Comparison of ENCODE assay signal across 7 mouse cellular contexts in the genomic region with DNA sequence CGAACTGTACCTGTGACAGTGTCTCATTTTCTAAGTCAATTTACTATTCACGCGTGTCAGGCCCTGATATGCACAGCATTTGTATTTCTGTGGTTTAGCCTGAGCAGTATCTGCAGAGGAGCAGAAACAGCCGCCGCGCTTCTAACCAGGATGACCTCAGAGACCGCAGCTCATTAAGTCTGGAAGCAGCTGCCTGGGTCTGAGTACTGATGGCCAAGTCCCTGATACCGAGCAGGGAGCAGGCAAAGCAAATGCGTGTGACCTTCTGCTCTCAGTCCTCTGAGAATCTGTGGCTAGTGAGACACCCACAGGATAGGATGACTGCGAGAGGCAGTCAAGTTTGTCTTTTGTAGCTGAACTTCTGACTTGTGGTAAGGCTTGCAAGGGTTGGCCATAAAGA.
DNase-seq lines count a peak whose midpoint lies in the region; ATAC-seq and TF ChIP-seq lines count a peak whose summit lies in the region.

No protein-coding gene starts in this region.

- no peaks in the 10 kb centered on the region for H3K36me3 ChIP-seq in MEL (ENCODE audit: control insufficient read depth in 1 of 2, insufficient read depth in 2 of 2, low read length in 2 of 2)
- no peaks in the 10 kb centered on the region for H3K36me3 ChIP-seq in liver, embryonic 12.5 days
- no peaks in the 10 kb centered on the region for H3K36me3 ChIP-seq in stomach, embryonic 15.5 days

- peaks cover 6 to 9% of the 10 kb centered on the region in 2 experiments for H3K27me3 ChIP-seq in MEL (ENCODE audit: control insufficient read depth in 1 of 2, insufficient read depth in 2 of 2, low read length in 2 of 2)
- H3K27me3 ChIP-seq in liver, embryonic 12.5 days (replicated peaks): no peaks in the 10 kb centered on the region
- H3K27me3 ChIP-seq in stomach, embryonic 15.5 days (replicated peaks): no peaks in the 10 kb centered on the region

- DNase-seq in B cell, adult 2 months: peak; percentile 19 to 23
- peak; percentile 32 for DNase-seq in MEL (ENCODE audit: low read depth, low spot score)
- DNase-seq in heart, postnatal 14 days: peak; percentile 35 to 54
- no peak for DNase-seq in ovary, adult 18-20 months (ENCODE audit: low spot score)
- no peak for DNase-seq in cerebellum, adult 9-11 months

- ATAC-seq in liver, embryonic 12.5 days: peak; percentile 52
- ATAC-seq in stomach, embryonic 15.5 days (ENCODE audit: insufficient read depth, low FRiP score, low read depth): peak; percentile 40; the same call in 1 of the 2 replicates

- no peak overlapping the region for H3K9ac ChIP-seq in MEL (ENCODE audit: control insufficient read depth, low read depth, low read length, poor library complexity, severe bottlenecking)
- no peak overlapping the region for H3K9ac ChIP-seq in liver, embryonic 12.5 days
- H3K9ac ChIP-seq in stomach, embryonic 15.5 days: no peak overlapping the region

- no peak overlapping the region for H3K4me3 ChIP-seq in MEL (ENCODE audit: control insufficient read depth in 1 of 2, insufficient read depth in 1 of 2, low read depth in 2 of 2, low read length in 2 of 2)
- H3K4me3 ChIP-seq in liver, embryonic 12.5 days: no peak overlapping the region
- H3K4me3 ChIP-seq in stomach, embryonic 15.5 days (replicated peaks): no peak overlapping the region

- no peaks in the 10 kb centered on the region for H3K9me3 ChIP-seq in MEL (replicated peaks; ENCODE audit: insufficient read depth, low read length)
- no peaks in the 10 kb centered on the region for H3K9me3 ChIP-seq in liver, embryonic 12.5 days (replicated peaks)
- no peaks in the 10 kb centered on the region for H3K9me3 ChIP-seq in stomach, embryonic 15.5 days

- TF ChIP-seq POLR2A in MEL (IDR thresholded peaks at IDR 0.05; ENCODE audit: control insufficient read depth in 1 of 2, insufficient read depth in 1 of 2, low read depth in 1 of 2, low read length in 2 of 2, poor library complexity in 1 of 2): no peak

- TF ChIP-seq CTCF in MEL (IDR thresholded peaks at IDR 0.05 in 2 of 3, conservative IDR thresholded peaks at IDR 0.05 in 1 of 3; ENCODE audit: control insufficient read depth in 1 of 3, insufficient read depth in 1 of 3, low read depth in 2 of 3, low read length in 3 of 3, poor library complexity in 1 of 3, severe bottlenecking in 1 of 3): no peak

- no peaks in the 10 kb centered on the region for H3K4me1 ChIP-seq in MEL (ENCODE audit: control insufficient read depth in 1 of 2, insufficient read depth in 2 of 2, low read length in 2 of 2)
- peaks cover 20% of the 10 kb centered on the region for H3K4me1 ChIP-seq in liver, embryonic 12.5 days
- 0 out of 2 replicates have a peak, but pooled peaks cover 4% of the 10 kb centered on the region for H3K4me1 ChIP-seq in stomach, embryonic 15.5 days

- 15% methylated on average over 10 of the region's 10 CpGs for WGBS in liver, embryonic 12.5 days (ENCODE audit: insufficient replicate concordance)
- 50% methylated on average over 10 of the region's 10 CpGs for WGBS in stomach, embryonic 15.5 days

- H3K79me2 ChIP-seq in MEL (ENCODE audit: control insufficient read depth, insufficient read depth, low read length, poor library complexity): no peaks in the 10 kb centered on the region

- intact Hi-C loops in heart, postnatal 14 days (cut with DNase I): no loop called here

- TF ChIP-seq RAD21 in MEL (IDR thresholded peaks at IDR 0.05; ENCODE audit: low read depth, low read length): no peak

- no peak overlapping the region for H3K4me2 ChIP-seq in liver, embryonic 12.5 days
- H3K4me2 ChIP-seq in stomach, embryonic 15.5 days: no peak overlapping the region

- no peak overlapping the region for H3K27ac ChIP-seq in MEL (ENCODE audit: control insufficient read depth, low read depth, low read length)
- peak overlapping the region; percentile 48; the same call in 1 of the 2 replicates for H3K27ac ChIP-seq in liver, embryonic 12.5 days
- H3K27ac ChIP-seq in stomach, embryonic 15.5 days: no peak overlapping the region

- no peak for TF ChIP-seq EP300 in MEL (IDR thresholded peaks at IDR 0.05; ENCODE audit: low read depth in 1 of 2, low read length in 2 of 2)

TF ChIP-seq in MEL, 35 proteins besides CTCF, POLR2A, EP300 and RAD21:
- TF ChIP-seq MYC (IDR thresholded peaks at IDR 0.05; ENCODE audit: low read depth, low read length) (no peak), TAL1 (IDR thresholded peaks at IDR 0.05; ENCODE audit: low read length) (peak; percentile 59), MYB (IDR thresholded peaks at IDR 0.05; ENCODE audit: low read depth, low read length) (no peak), USF1 (IDR thresholded peaks at IDR 0.05; ENCODE audit: low read depth, low read length) (no peak), TBP (IDR thresholded peaks at IDR 0.05; ENCODE audit: low read depth, low read length) (no peak), ZC3H11A (IDR thresholded peaks at IDR 0.05; ENCODE audit: low read depth, low read length) (no peak), GABPA (IDR thresholded peaks at IDR 0.05; ENCODE audit: low read depth, low read length) (no peak)

Comparison
In these comparisons a context has a peak if more than half of its experiments do, and no peak if none do; other contexts are left out.
1. DNase-seq: peak in B cell, adult 2 months (2 of 2), MEL (single experiment) and heart, postnatal 14 days (2 of 2); none in ovary, adult 18-20 months (single experiment) and cerebellum, adult 9-11 months (single experiment).